In genomic region chrX:94541206-94541605, GRCm38 (mm10) we compare ENCODE assay signal across 8 mouse cellular contexts. TPM values are rescaled to one million over a fixed set of nuclear protein-coding genes. Genes with fewer than 3 reads are reported as not detected.
DNase-seq lines count a peak whose midpoint lies in the region; ATAC-seq lines count a peak whose summit lies in the region.

No protein-coding gene starts in this region.

- H3K9me3 ChIP-seq in heart, embryonic 10.5 days, result no peaks in the 10 kb centered on the region
- no peaks in the 10 kb centered on the region for H3K9me3 ChIP-seq in limb, embryonic 11.5 days (ENCODE audit: control insufficient read depth, low read length)
- no peaks in the 10 kb centered on the region for H3K9me3 ChIP-seq in neural tube, embryonic 13.5 days

- H3K27ac ChIP-seq in heart, embryonic 10.5 days, result peak overlapping the region; percentile 90
- peak overlapping the region; percentile 80; the same call in 1 of the 2 replicates for H3K27ac ChIP-seq in limb, embryonic 11.5 days (replicated peaks; ENCODE audit: low read depth, low read length)
- peak overlapping the region; percentile 95 for H3K27ac ChIP-seq in neural tube, embryonic 13.5 days (replicated peaks)

- peak overlapping the region; percentile 43; the same call in 1 of the 2 replicates for H3K4me2 ChIP-seq in limb, embryonic 11.5 days (ENCODE audit: low read depth, severe bottlenecking)
- peak overlapping the region; percentile 60 for H3K4me2 ChIP-seq in neural tube, embryonic 13.5 days

- H3K9ac ChIP-seq in limb, embryonic 11.5 days (ENCODE audit: low read length), result peak overlapping the region; percentile 79
- peak overlapping the region; percentile 91 for H3K9ac ChIP-seq in neural tube, embryonic 13.5 days

- H3K36me3 ChIP-seq in heart, embryonic 10.5 days, result peaks cover 40% of the 10 kb centered on the region
- peaks cover 2% of the 10 kb centered on the region; the same call in 1 of the 2 replicates for H3K36me3 ChIP-seq in limb, embryonic 11.5 days (ENCODE audit: control insufficient read depth, insufficient read depth, low read length)
- peaks cover 40% of the 10 kb centered on the region for H3K36me3 ChIP-seq in neural tube, embryonic 13.5 days

- peaks cover 22% of the 10 kb centered on the region; the same call in 1 of the 2 replicates for H3K27me3 ChIP-seq in heart, embryonic 10.5 days (ENCODE audit: insufficient read depth, poor library complexity, severe bottlenecking)
- H3K27me3 ChIP-seq in limb, embryonic 11.5 days (ENCODE audit: control insufficient read depth, insufficient read depth, low read length), result peaks cover 12% of the 10 kb centered on the region; the same call in 1 of the 2 replicates
- H3K27me3 ChIP-seq in neural tube, embryonic 13.5 days, result peaks cover 6% of the 10 kb centered on the region; the same call in 1 of the 2 replicates

- 20% methylated on average over 25 of the region's 25 CpGs for WGBS in heart, embryonic 10.5 days
- 21% methylated on average over 24 of the region's 25 CpGs for WGBS in limb, embryonic 11.5 days
- 24% methylated on average over 25 of the region's 25 CpGs for WGBS in neural tube, embryonic 13.5 days

- H3K4me1 ChIP-seq in heart, embryonic 10.5 days, result no peaks in the 10 kb centered on the region; the same call in 1 of the 2 replicates
- 0 out of 2 replicates have a peak, but pooled peaks cover 3% of the 10 kb centered on the region for H3K4me1 ChIP-seq in limb, embryonic 11.5 days (ENCODE audit: control insufficient read depth, insufficient read depth, low read length)
- peaks cover 38% of the 10 kb centered on the region for H3K4me1 ChIP-seq in neural tube, embryonic 13.5 days (replicated peaks)

- peak overlapping the region; percentile 69 for H3K4me3 ChIP-seq in heart, embryonic 10.5 days
- H3K4me3 ChIP-seq in limb, embryonic 11.5 days (ENCODE audit: low read depth, low read length), result peak overlapping the region; percentile 63
- peak overlapping the region; percentile 66 for H3K4me3 ChIP-seq in neural tube, embryonic 13.5 days

- no peak for ATAC-seq in limb, embryonic 11.5 days (ENCODE audit: insufficient number of reproducible peaks, low FRiP score, low TSS enrichment, low read depth)
- ATAC-seq in neural tube, embryonic 13.5 days (ENCODE audit: low read depth), result peak; percentile 4
- ATAC-seq in activated CD4-positive, CD25-positive, alpha-beta regulatory T cell, adult 4 months, result no peak

- peak; percentile 40 for DNase-seq in adrenal gland, adult 2 months
- no peak for DNase-seq in adrenal gland, postnatal 25 days
- peak; percentile 17 for DNase-seq in retina, embryonic 14.5 days (ENCODE audit: low spot score)
- no peak for DNase-seq in retina, postnatal 1 day
- no peak for DNase-seq in heart, embryonic 10.5 days (ENCODE audit: low spot score)
- no peak for DNase-seq in limb, embryonic 11.5 days (ENCODE audit: low spot score)

RNA-seq across cellular contexts. Expression of gene Maged1, which starts 0.7 kb away (rescaled TPM):
- 100 to 1,000 TPM; 267 to 274 TPM for total RNA-seq in adrenal gland, adult 2 months (2021)
- 233 and 305 TPM in 2 replicates for polyA plus RNA-seq in adrenal gland, adult 2 months (2012; rRNA removed)
- total RNA-seq in adrenal gland, postnatal 25 days (2021), result 235 and 250 TPM in 2 replicates
- 497 and 590 TPM in 2 replicates for polyA plus RNA-seq in heart, embryonic 10.5 days (2016; fragmentation: Nextera tagmentation; extraction: Ambion mirVana)
- polyA plus RNA-seq in limb, embryonic 11.5 days (2014; fragmentation: Nextera tagmentation; extraction: Ambion mirVana), result 765 and 789 TPM in 2 replicates
- 1,010 and 1,048 TPM in 2 replicates for polyA plus RNA-seq in neural tube, embryonic 13.5 days (2015; fragmentation: Nextera tagmentation; extraction: Ambion mirVana)
- polyA plus RNA-seq in activated CD4-positive, CD25-positive, alpha-beta regulatory T cell, adult 4 months (2017; shearing (Covaris generic)), result 1 to 10 TPM; 6.9 to 7.7 TPM

Comparison
In these comparisons a context has a peak if more than half of its experiments do, and no peak if none do; other contexts are left out.
1. DNase-seq: peak in adrenal gland, adult 2 months (single experiment) and retina, embryonic 14.5 days (single experiment); none in adrenal gland, postnatal 25 days (single experiment), retina, postnatal 1 day (single experiment), heart, embryonic 10.5 days (single experiment) and limb, embryonic 11.5 days (single experiment).
2. RNA of gene Maged1, which starts 0.7 kb away (polyA plus RNA-seq): 1,010 to 1,048 TPM in neural tube, embryonic 13.5 days, 765 to 789 TPM in limb, embryonic 11.5 days, 497 to 590 TPM in heart, embryonic 10.5 days and 233 to 305 TPM in adrenal gland, adult 2 months; 6.9 to 7.7 TPM in activated CD4-positive, CD25-positive, alpha-beta regulatory T cell, adult 4 months; every median in the first group is over 10 times any median in the second.
3. Peak in every context shown above with its lines, with median percentiles within 50 percentile points of each other: H3K27ac ChIP-seq and H3K4me3 ChIP-seq.